Mouse (Mus musculus) hindbrain, embryonic 15.5 days (tissue): ENCODE measurements around the gene Treh. TPM values are rescaled to one million over a fixed set of nuclear protein-coding genes. Genes with fewer than 3 reads are reported as not detected.

ENCODE experiments used
- ATAC-seq: fragments of 200-750 bp; cut with Nextera tagmentation; 2 replicates; pipeline ENCODE4 v1.8.0; 2017; ENCODE audit warnings: low read depth, moderate number of reproducible peaks, moderate TSS enrichment; ENCODE audit not compliant: low FRiP score
- H3K27ac ChIP-seq: fragments of 300-500 bp; sonication (generic); replicated peaks from 2 replicates; pipeline ENCODE4 v1.5.1; 2015; ENCODE audit warnings: mild to moderate bottlenecking, inconsistent platforms
- H3K27me3 ChIP-seq: fragments of 300-500 bp; sonication (generic); 2 replicates; pipeline ENCODE4 v1.6.1; 2015; ENCODE audit warnings: control low read depth, inconsistent platforms
- H3K36me3 ChIP-seq: fragments of 300-500 bp; sonication (generic); 2 replicates; pipeline ENCODE4 v1.6.1; 2015; ENCODE audit warnings: control low read depth, inconsistent platforms
- H3K4me1 ChIP-seq: fragments of 300-500 bp; sonication (generic); replicated peaks from 2 replicates; pipeline ENCODE4 v1.6.1; 2015; ENCODE audit warnings: control low read depth, inconsistent platforms
- H3K4me2 ChIP-seq: fragments of 300-500 bp; sonication (generic); 2 replicates; pipeline ENCODE4 v1.6.1; 2015; ENCODE audit warnings: moderate library complexity, mild to moderate bottlenecking, inconsistent platforms
- H3K4me3 ChIP-seq: fragments of 300-500 bp; sonication (generic); 2 replicates; pipeline ENCODE4 v1.5.1; 2015; ENCODE audit warnings: mild to moderate bottlenecking, inconsistent platforms
- H3K9ac ChIP-seq: fragments of 300-500 bp; sonication (generic); 2 replicates; pipeline ENCODE4 v1.6.1; 2015; ENCODE audit warnings: inconsistent platforms
- H3K9me3 ChIP-seq: fragments of 300-500 bp; sonication (generic); 2 replicates; pipeline ENCODE4 v1.6.1; 2016; ENCODE audit warnings: control low read depth, inconsistent platforms
- WGBS: fragments of 180-500 bp; shearing (Covaris S2); methylation state at CpG from one replicate; pipeline ENCODE4 v1.1.7; 2015; 5-methylcytosine and 5-hydroxymethylcytosine counted together
- polyA plus RNA-seq: library from polyadenylated mRNA; unstranded; fragments of >200 nt; fragmentation: Nextera tagmentation; extraction: Ambion mirVana; gene quantifications from 2 replicates; pipeline ENCODE4 v1.2.1, GENCODE M21; 2015

Treh gene
- polyA plus RNA-seq, 1 experiment from 2014 or later: not detected

GRCm38 (mm10) chr9:44646366-44646765 is 26.7 kb upstream of the Treh start:
- no peak for ATAC-seq
- Histone ChIP-seq H3K36me3 (no peaks in the 10 kb centered on the region), H3K27me3 (no peaks in the 10 kb centered on the region), H3K27ac (no peak overlapping the region), H3K4me2 (no peak overlapping the region), H3K9ac (no peak overlapping the region), H3K4me1 (no peaks in the 10 kb centered on the region), H3K4me3 (no peak overlapping the region), H3K9me3 (no peaks in the 10 kb centered on the region)
- whole genome bisulfite sequencing: 94% methylated on average over 6 of the region's 6 CpGs

- H3K27me3 ChIP-seq: no peaks in the 10 kb centered on the region
- H3K27ac ChIP-seq: no peak overlapping the region
- H3K4me2 ChIP-seq: no peak overlapping the region
- H3K4me1 ChIP-seq: no peaks in the 10 kb centered on the region
- H3K9me3 ChIP-seq: no peaks in the 10 kb centered on the region
- H3K4me3 ChIP-seq: no peak overlapping the region
- ATAC-seq: no peak
- no peaks in the 10 kb centered on the region for H3K36me3 ChIP-seq
- WGBS: 98% methylated on average over 8 of the region's 8 CpGs
- no peak overlapping the region for H3K9ac ChIP-seq
These were observed 26.0 kb upstream of the Treh start for GRCm38 (mm10) chr9:44647026-44647425.

GRCm38 (mm10) chr9:44647656-44648055 is 25.4 kb upstream of the Treh start:
- no peak overlapping the region for H3K9ac ChIP-seq
- no peaks in the 10 kb centered on the region for H3K36me3 ChIP-seq
- 81% methylated on average over 4 of the region's 4 CpGs for WGBS
- no peak overlapping the region for H3K4me2 ChIP-seq
- H3K27me3 ChIP-seq: no peaks in the 10 kb centered on the region
- no peak overlapping the region for H3K27ac ChIP-seq
- H3K9me3 ChIP-seq: no peaks in the 10 kb centered on the region
- H3K4me1 ChIP-seq: no peaks in the 10 kb centered on the region
- ATAC-seq: no peak
- H3K4me3 ChIP-seq: no peak overlapping the region

GRCm38 (mm10) chr9:44648881-44649281 is 24.2 kb upstream of the Treh start:
- no peak for ATAC-seq
- no peak overlapping the region for H3K4me2 ChIP-seq
- WGBS: 70% methylated on average over 7 of the region's 7 CpGs
- H3K4me1 ChIP-seq: no peaks in the 10 kb centered on the region
- no peaks in the 10 kb centered on the region for H3K36me3 ChIP-seq
- no peak overlapping the region for H3K9ac ChIP-seq
- H3K9me3 ChIP-seq: no peaks in the 10 kb centered on the region
- H3K27me3 ChIP-seq: 0 out of 2 replicates have a peak, but pooled peaks cover 4% of the 10 kb centered on the region
- H3K4me3 ChIP-seq: no peak overlapping the region
- no peak overlapping the region for H3K27ac ChIP-seq

GRCm38 (mm10) chr9:44652027-44652426 is 21.0 kb upstream of the Treh start:
- Histone ChIP-seq H3K27ac (no peak overlapping the region), H3K9me3 (no peaks in the 10 kb centered on the region), H3K36me3 (no peaks in the 10 kb centered on the region), H3K9ac (no peak overlapping the region), H3K27me3 (0 out of 2 replicates have a peak, but pooled peaks cover 4% of the 10 kb centered on the region), H3K4me1 (peaks cover 6% of the 10 kb centered on the region), H3K4me2 (no peak overlapping the region), H3K4me3 (no peak overlapping the region)
- peak; percentile 74; the same call in 1 of the 2 replicates for ATAC-seq
- WGBS: 7% methylated on average over 8 of the region's 8 CpGs

GRCm38 (mm10) chr9:44653896-44654295 is 19.1 kb upstream of the Treh start:
- H3K27me3 ChIP-seq: 0 out of 2 replicates have a peak, but pooled peaks cover 4% of the 10 kb centered on the region
- no peak overlapping the region for H3K4me3 ChIP-seq
- WGBS: 78% methylated on average over 4 of the region's 4 CpGs
- no peak overlapping the region for H3K9ac ChIP-seq
- no peak for ATAC-seq
- H3K27ac ChIP-seq: no peak overlapping the region
- H3K4me1 ChIP-seq: peaks cover 6% of the 10 kb centered on the region
- no peak overlapping the region for H3K4me2 ChIP-seq
- no peaks in the 10 kb centered on the region for H3K9me3 ChIP-seq
- H3K36me3 ChIP-seq: no peaks in the 10 kb centered on the region

- 0 out of 2 replicates have a peak, but pooled peaks cover 4% of the 10 kb centered on the region for H3K27me3 ChIP-seq
- H3K27ac ChIP-seq: no peak overlapping the region
- H3K36me3 ChIP-seq: no peaks in the 10 kb centered on the region
- no peak overlapping the region for H3K9ac ChIP-seq
- peaks cover 6% of the 10 kb centered on the region for H3K4me1 ChIP-seq
- no peak overlapping the region; the same call in 1 of the 2 replicates for H3K4me3 ChIP-seq
- peak overlapping the region; percentile 29 for H3K4me2 ChIP-seq
- peak; percentile 63; the same call in 1 of the 2 replicates for ATAC-seq
- no peaks in the 10 kb centered on the region for H3K9me3 ChIP-seq
- 27% methylated on average over 26 of the region's 26 CpGs for WGBS
These were observed 17.7 kb upstream of the Treh start for GRCm38 (mm10) chr9:44655098-44656066.

- H3K9me3 ChIP-seq: peaks cover 3% of the 10 kb centered on the region; the same call in 1 of the 2 replicates
- no peak overlapping the region for H3K27ac ChIP-seq
- H3K36me3 ChIP-seq: no peaks in the 10 kb centered on the region
- no peaks in the 10 kb centered on the region for H3K27me3 ChIP-seq
- no peak overlapping the region for H3K9ac ChIP-seq
- H3K4me1 ChIP-seq: no peaks in the 10 kb centered on the region
- ATAC-seq: no peak
- H3K4me3 ChIP-seq: no peak overlapping the region
- WGBS: 91% methylated on average over 6 of the region's 6 CpGs
- H3K4me2 ChIP-seq: no peak overlapping the region
These were observed 9.3 kb upstream of the Treh start for GRCm38 (mm10) chr9:44663706-44664105.

GRCm38 (mm10) chr9:44671416-44671815 is 1.6 kb upstream of the Treh start:
- H3K9me3 ChIP-seq: no peaks in the 10 kb centered on the region
- H3K9ac ChIP-seq: no peak overlapping the region
- no peaks in the 10 kb centered on the region for H3K27me3 ChIP-seq
- no peak for ATAC-seq
- H3K4me1 ChIP-seq: no peaks in the 10 kb centered on the region
- no peak overlapping the region for H3K4me2 ChIP-seq
- no peak overlapping the region for H3K27ac ChIP-seq
- no peak overlapping the region for H3K4me3 ChIP-seq
- no peaks in the 10 kb centered on the region for H3K36me3 ChIP-seq
- WGBS: 94% methylated on average over 5 of the region's 5 CpGs

GRCm38 (mm10) chr9:44672291-44672865 is 655 bp upstream of the Treh start:
- no peaks in the 10 kb centered on the region for H3K9me3 ChIP-seq
- 66% methylated on average over 2 of the region's 2 CpGs for WGBS
- H3K4me1 ChIP-seq: no peaks in the 10 kb centered on the region
- no peak overlapping the region for H3K9ac ChIP-seq
- no peaks in the 10 kb centered on the region for H3K27me3 ChIP-seq
- H3K4me2 ChIP-seq: no peak overlapping the region
- H3K4me3 ChIP-seq: no peak overlapping the region
- ATAC-seq: no peak
- no peak overlapping the region for H3K27ac ChIP-seq
- no peaks in the 10 kb centered on the region for H3K36me3 ChIP-seq

- H3K9ac ChIP-seq: no peak overlapping the region
- no peaks in the 10 kb centered on the region for H3K9me3 ChIP-seq
- no peaks in the 10 kb centered on the region for H3K36me3 ChIP-seq
- ATAC-seq: no peak
- WGBS: 91% methylated on average over 2 of the region's 2 CpGs
- no peak overlapping the region for H3K27ac ChIP-seq
- no peak overlapping the region for H3K4me2 ChIP-seq
- no peak overlapping the region for H3K4me3 ChIP-seq
- H3K27me3 ChIP-seq: no peaks in the 10 kb centered on the region
- no peaks in the 10 kb centered on the region for H3K4me1 ChIP-seq
These were observed 5.3 kb downstream of the Treh start for GRCm38 (mm10) chr9:44678288-44678871.

- Histone ChIP-seq H3K27me3 (no peaks in the 10 kb centered on the region), H3K4me2 (no peak overlapping the region), H3K9me3 (no peaks in the 10 kb centered on the region), H3K36me3 (no peaks in the 10 kb centered on the region), H3K4me1 (no peaks in the 10 kb centered on the region), H3K4me3 (no peak overlapping the region), H3K9ac (no peak overlapping the region), H3K27ac (no peak overlapping the region)
- ATAC-seq: no peak
- 64% methylated on average over 5 of the region's 5 CpGs for WGBS
These were observed 6.5 kb downstream of the Treh start for GRCm38 (mm10) chr9:44679565-44679964.
